Mouse (Mus musculus): ENCODE results near the gene Lmf1.

- TF ChIP-seq POLR2A (IDR thresholded peaks at IDR 0.05; ENCODE audit: control insufficient read depth in 1 of 2, insufficient read depth in 1 of 2, low read depth in 1 of 2, low read length in 2 of 2, poor library complexity in 1 of 2): no peak
- no peak for TF ChIP-seq CHD1 (IDR thresholded peaks at IDR 0.05; ENCODE audit: low read depth, low read length)
- TF ChIP-seq RAD21 (IDR thresholded peaks at IDR 0.05; ENCODE audit: low read depth, low read length): no peak
- TF ChIP-seq EP300 (IDR thresholded peaks at IDR 0.05; ENCODE audit: low read depth in 1 of 2, low read length in 2 of 2): no peak
- no peak for TF ChIP-seq MXI1 (IDR thresholded peaks at IDR 0.05; ENCODE audit: low read depth, low read length)
- TF ChIP-seq CTCF (IDR thresholded peaks at IDR 0.05 in 2 of 3, conservative IDR thresholded peaks at IDR 0.05 in 1 of 3; ENCODE audit: control insufficient read depth in 1 of 3, insufficient read depth in 1 of 3, low read depth in 2 of 3, low read length in 3 of 3, poor library complexity in 1 of 3, severe bottlenecking in 1 of 3): no peak
- TF ChIP-seq MEF2A (IDR thresholded peaks at IDR 0.05; ENCODE audit: extremely low read depth, insufficient replicate concordance, low read depth, low read length, poor library complexity, severe bottlenecking): no peak
- no peak for TF ChIP-seq MAFK (IDR thresholded peaks at IDR 0.05; ENCODE audit: borderline replicate concordance, low read depth, low read length)
- TF ChIP-seq NELFE (IDR thresholded peaks at IDR 0.05; ENCODE audit: low read depth, low read length): no peak
- no peak for TF ChIP-seq CHD2 (IDR thresholded peaks at IDR 0.05; ENCODE audit: low read length)
Observed at GRCm38 (mm10) chr17:25551313-25551712, 27.6 kb upstream of the Lmf1 start.
